ENCODE assay signal across 28 mouse cellular contexts in the genomic region with DNA sequence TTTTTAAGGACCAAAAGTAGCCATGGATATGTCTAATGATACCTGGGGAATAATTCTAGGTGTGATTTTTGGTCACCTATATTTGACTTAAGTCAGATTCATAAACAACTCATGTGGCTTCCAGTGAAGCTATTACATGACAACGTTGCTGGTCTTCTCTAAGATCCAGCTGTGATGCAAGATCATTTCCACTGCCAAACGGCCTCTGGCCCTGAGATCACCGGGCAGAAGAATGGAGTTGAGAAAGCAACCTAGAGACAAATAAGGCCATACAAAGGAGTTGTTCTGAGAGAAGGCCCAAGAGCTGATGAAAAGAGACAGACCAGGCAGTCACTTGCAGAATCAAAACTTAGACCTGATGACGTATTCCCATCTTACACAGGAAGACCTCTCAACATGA.
A peak's percentile ranks its signal among the peaks of the same experiment; 100 is the strongest.
DNase-seq lines count a peak whose midpoint lies in the region; ATAC-seq and TF ChIP-seq lines count a peak whose summit lies in the region.
"Had no signal": no experiment of that assay in that cellular context is flagged by ENCODE, and none has a peak within 500 bp of the region (broad histone marks: within the 10 kb centered on the region; RNA-seq: fewer than 3 reads in every experiment).

No protein-coding gene starts in this region.

- H3K4me1 ChIP-seq in liver, adult 2 months (ENCODE audit: control insufficient read depth, insufficient read depth, low read length), result peaks cover 6% of the 10 kb centered on the region; the same call in 1 of the 2 replicates
- no peaks in the 10 kb centered on the region for H3K4me1 ChIP-seq in liver, embryonic 12.5 days
- peaks cover 15% of the 10 kb centered on the region; the same call in 1 of the 2 replicates for H3K4me1 ChIP-seq in brown adipose tissue, adult 24 weeks (ENCODE audit: control insufficient read depth, insufficient read depth, insufficient read length, low read length)
- peaks cover 8% of the 10 kb centered on the region; the same call in 1 of the 2 replicates for H3K4me1 ChIP-seq in neural tube, embryonic 15.5 days
- H3K4me1 ChIP-seq: heart, embryonic 10.5 days; heart, embryonic 15.5 days; hindbrain, embryonic 12.5 days; intestine, embryonic 15.5 days; midbrain, embryonic 12.5 days; stomach, embryonic 15.5 days had no signal

- no peak for TF ChIP-seq CTCF in liver, adult 2 months (IDR thresholded peaks at IDR 0.05; ENCODE audit: low read depth, low read length)

- no peak for TF ChIP-seq POLR2A in liver, adult 2 months (IDR thresholded peaks at IDR 0.05; ENCODE audit: extremely low read depth, insufficient read depth, low read length)

- no peaks in the 10 kb centered on the region for H3K9me3 ChIP-seq in liver, embryonic 12.5 days (replicated peaks)
- H3K9me3 ChIP-seq in neural tube, embryonic 15.5 days (replicated peaks), result no peaks in the 10 kb centered on the region
- H3K9me3 ChIP-seq: embryonic facial prominence, embryonic 13.5 days; heart, embryonic 10.5 days; heart, embryonic 15.5 days; hindbrain, embryonic 12.5 days; intestine, embryonic 15.5 days; limb, embryonic 12.5 days; midbrain, embryonic 12.5 days; neural tube, embryonic 13.5 days; stomach, embryonic 15.5 days had no signal

- no peak overlapping the region for H3K27ac ChIP-seq in liver, adult 2 months (replicated peaks; ENCODE audit: insufficient read depth, low read depth, low read length)
- H3K27ac ChIP-seq in liver, embryonic 12.5 days, result no peak overlapping the region
- peak overlapping the region; percentile 37 for H3K27ac ChIP-seq in brown adipose tissue, adult 24 weeks (replicated peaks; ENCODE audit: low read depth, low read length)
- H3K27ac ChIP-seq in neural tube, embryonic 15.5 days (replicated peaks), result no peak overlapping the region
- H3K27ac ChIP-seq: embryonic facial prominence, embryonic 13.5 days; heart, embryonic 10.5 days; heart, embryonic 15.5 days; hindbrain, embryonic 12.5 days; hindbrain, postnatal 0 days; intestine, embryonic 15.5 days; left cerebral cortex, adult 2 months; limb, embryonic 12.5 days; midbrain, embryonic 12.5 days; neural tube, embryonic 13.5 days; stomach, embryonic 15.5 days had no signal

- no peaks in the 10 kb centered on the region for H3K27me3 ChIP-seq in liver, adult 2 months (ENCODE audit: control insufficient read depth, insufficient read depth, low read length)
- no peaks in the 10 kb centered on the region for H3K27me3 ChIP-seq in liver, embryonic 12.5 days (replicated peaks)
- H3K27me3 ChIP-seq in neural tube, embryonic 15.5 days (replicated peaks), result no peaks in the 10 kb centered on the region
- H3K27me3 ChIP-seq: embryonic facial prominence, embryonic 13.5 days; heart, embryonic 15.5 days; hindbrain, embryonic 12.5 days; intestine, embryonic 15.5 days; midbrain, embryonic 12.5 days; neural tube, embryonic 13.5 days; stomach, embryonic 15.5 days had no signal

- DNase-seq in heart, adult 11 months, result peak; percentile 89
- no peak for DNase-seq in heart, postnatal 4 days
- DNase-seq in liver, adult 2 months (ENCODE audit: extremely low read depth, low read depth, low spot score), result peak; percentile 94
- peak; percentile 63 for DNase-seq in adrenal gland, postnatal 14 days
- DNase-seq in right cerebral cortex, postnatal 14 days, result no peak
- DNase-seq: B cell, adult 2 months; cerebellum, adult 18-20 months; cerebellum, postnatal 10 days; gastrocnemius, postnatal 10 days; layer of hippocampus, adult 9-11 months; liver, postnatal 0 days; lung, postnatal 10 days had no signal

- H3K4me3 ChIP-seq in liver, adult 2 months (ENCODE audit: insufficient read depth, low read depth, low read length), result no peak overlapping the region
- no peak overlapping the region for H3K4me3 ChIP-seq in liver, embryonic 12.5 days
- no peak overlapping the region for H3K4me3 ChIP-seq in brown adipose tissue, adult 24 weeks (ENCODE audit: insufficient read depth, low read depth, low read length)
- H3K4me3 ChIP-seq in neural tube, embryonic 15.5 days (replicated peaks), result no peak overlapping the region
- H3K4me3 ChIP-seq: embryonic facial prominence, embryonic 13.5 days; heart, embryonic 10.5 days; heart, embryonic 15.5 days; hindbrain, embryonic 12.5 days; intestine, embryonic 15.5 days; left cerebral cortex, adult 2 months; limb, embryonic 12.5 days; midbrain, embryonic 12.5 days; neural tube, embryonic 13.5 days; stomach, embryonic 15.5 days had no signal

- 45% methylated on average over 4 of the region's 4 CpGs for WGBS in liver, adult 2 months
- 71% methylated on average over 4 of the region's 4 CpGs for WGBS in liver, embryonic 12.5 days (ENCODE audit: insufficient replicate concordance)
- 92% methylated on average over 4 of the region's 4 CpGs for WGBS in neural tube, embryonic 15.5 days

- no peaks in the 10 kb centered on the region for H3K79me2 ChIP-seq in liver, adult 2 months (ENCODE audit: control insufficient read depth, insufficient read depth, low read length)

- no peaks in the 10 kb centered on the region for H3K36me3 ChIP-seq in liver, adult 2 months (ENCODE audit: control insufficient read depth, insufficient read depth, low read length)
- no peaks in the 10 kb centered on the region for H3K36me3 ChIP-seq in liver, embryonic 12.5 days
- no peaks in the 10 kb centered on the region for H3K36me3 ChIP-seq in neural tube, embryonic 15.5 days
- H3K36me3 ChIP-seq: embryonic facial prominence, embryonic 13.5 days; heart, embryonic 10.5 days; heart, embryonic 15.5 days; hindbrain, embryonic 12.5 days; intestine, embryonic 15.5 days; limb, embryonic 12.5 days; midbrain, embryonic 12.5 days; neural tube, embryonic 13.5 days; stomach, embryonic 15.5 days had no signal

- ATAC-seq in liver, embryonic 12.5 days, result no peak
- no peak for ATAC-seq in neural tube, embryonic 15.5 days (ENCODE audit: low FRiP score)
- ATAC-seq: forebrain, embryonic 16.5 days; hindbrain, postnatal 0 days; liver, postnatal 0 days had no signal

- H3K9ac ChIP-seq in liver, adult 2 months (ENCODE audit: low read depth, low read length), result no peak overlapping the region
- H3K9ac ChIP-seq in liver, embryonic 12.5 days, result no peak overlapping the region
- H3K9ac ChIP-seq in neural tube, embryonic 15.5 days (replicated peaks), result no peak overlapping the region
- H3K9ac ChIP-seq: embryonic facial prominence, embryonic 13.5 days; heart, embryonic 15.5 days; hindbrain, embryonic 12.5 days; intestine, embryonic 15.5 days; limb, embryonic 12.5 days; liver, postnatal 0 days; midbrain, embryonic 12.5 days; neural tube, embryonic 13.5 days; stomach, embryonic 15.5 days had no signal

- H3K4me2 ChIP-seq in liver, embryonic 12.5 days, result no peak overlapping the region
- H3K4me2 ChIP-seq in neural tube, embryonic 15.5 days, result no peak overlapping the region
- H3K4me2 ChIP-seq: embryonic facial prominence, embryonic 13.5 days; heart, embryonic 15.5 days; hindbrain, embryonic 12.5 days; intestine, embryonic 15.5 days; limb, embryonic 12.5 days; liver, embryonic 11.5 days; midbrain, embryonic 12.5 days; neural tube, embryonic 13.5 days; stomach, embryonic 15.5 days had no signal

Comparison
In these comparisons a context has a peak if more than half of its experiments do, and no peak if none do; other contexts are left out.
1. DNase-seq: peak in heart, adult 11 months (single experiment), liver, adult 2 months (single experiment) and adrenal gland, postnatal 14 days (single experiment); none in heart, postnatal 4 days (single experiment) and right cerebral cortex, postnatal 14 days (single experiment).